Comparison of ENCODE assay signal across 8 mouse cellular contexts in genomic region chr2:24918930-24919838, GRCm38 (mm10). TPM values are rescaled to one million over a fixed set of nuclear protein-coding genes. Genes with fewer than 3 reads are reported as not detected.
A peak's percentile ranks its signal among the peaks of the same experiment; 100 is the strongest.
DNase-seq lines count a peak whose midpoint lies in the region; ATAC-seq and TF ChIP-seq lines count a peak whose summit lies in the region.

Gene Ehmt1, minus strand, starts transcription at chr2:24919614.

- peak within 1 kb of the TSS; percentile 98 for H3K9ac ChIP-seq in forebrain, embryonic 13.5 days
- H3K9ac ChIP-seq in liver, postnatal 0 days (replicated peaks), result peak within 1 kb of the TSS; percentile 89
- H3K9ac ChIP-seq in neural tube, embryonic 14.5 days (replicated peaks; ENCODE audit: low read depth, low read length), result peak within 1 kb of the TSS; percentile 96

- TF ChIP-seq CTCF in E14TG2a.4 (conservative IDR thresholded peaks at IDR 0.05; ENCODE audit: low read length), result no peak
- peak; percentile 29; the same call in 1 of the 2 replicates for TF ChIP-seq CTCF in liver, postnatal 0 days (IDR thresholded peaks at IDR 0.05; ENCODE audit: low read depth)

- peaks cover 38% of the 10 kb centered on the region for H3K4me1 ChIP-seq in E14TG2a.4 (replicated peaks; ENCODE audit: low read depth, low read length)
- H3K4me1 ChIP-seq in forebrain, embryonic 13.5 days, result peaks cover 16% of the 10 kb centered on the region
- H3K4me1 ChIP-seq in liver, postnatal 0 days (ENCODE audit: insufficient read depth), result peaks cover 17% of the 10 kb centered on the region
- H3K4me1 ChIP-seq in neural tube, embryonic 14.5 days (ENCODE audit: control insufficient read depth, insufficient read depth, low read length), result peaks cover 8% of the 10 kb centered on the region

- intact Hi-C loops in heart, postnatal 10 days (cut with DNase I), result loop anchor here (5.0 kb wide), 1 partner anchor 67 kb away; no protein-coding TSS in a partner anchor

- peak; percentile 99 for ATAC-seq in forebrain, embryonic 13.5 days
- ATAC-seq in liver, postnatal 0 days, result peak; percentile 99
- peak; percentile 98 for ATAC-seq in neural tube, embryonic 14.5 days (ENCODE audit: low read depth)

- peaks cover 8% of the 10 kb centered on the region; the same call in 1 of the 2 replicates for H3K36me3 ChIP-seq in E14TG2a.4 (ENCODE audit: insufficient read depth, low read length)
- H3K36me3 ChIP-seq in forebrain, embryonic 13.5 days (ENCODE audit: poor library complexity, severe bottlenecking), result no peaks in the 10 kb centered on the region
- no peaks in the 10 kb centered on the region for H3K36me3 ChIP-seq in liver, postnatal 0 days (replicated peaks; ENCODE audit: insufficient read depth, low read length)
- no peaks in the 10 kb centered on the region for H3K36me3 ChIP-seq in neural tube, embryonic 14.5 days (ENCODE audit: control insufficient read depth, insufficient read depth, low read length)

- WGBS in forebrain, embryonic 13.5 days, result under 1% methylated on average over 80 of the region's 112 CpGs
- WGBS in large intestine, adult 2 months, result under 1% methylated on average over 97 of the region's 112 CpGs
- WGBS in liver, postnatal 0 days (ENCODE audit: insufficient replicate concordance), result under 1% methylated on average over 72 of the region's 112 CpGs
- WGBS in neural tube, embryonic 14.5 days, result 0% methylated on average over 80 of the region's 112 CpGs

- H3K27me3 ChIP-seq in E14TG2a.4 (ENCODE audit: insufficient read depth, low read length), result peaks cover 9% of the 10 kb centered on the region
- H3K27me3 ChIP-seq in forebrain, embryonic 13.5 days, result no peaks in the 10 kb centered on the region
- H3K27me3 ChIP-seq in liver, postnatal 0 days (ENCODE audit: insufficient read depth, low read length), result no peaks in the 10 kb centered on the region
- H3K27me3 ChIP-seq in neural tube, embryonic 14.5 days (ENCODE audit: control insufficient read depth, insufficient read depth, low read length), result no peaks in the 10 kb centered on the region

- H3K27ac ChIP-seq in forebrain, embryonic 13.5 days, result peak within 1 kb of the TSS; percentile 97
- peak within 1 kb of the TSS; percentile 89 for H3K27ac ChIP-seq in liver, postnatal 0 days (ENCODE audit: low read depth)
- peak within 1 kb of the TSS; percentile 97 for H3K27ac ChIP-seq in neural tube, embryonic 14.5 days (ENCODE audit: low read depth, low read length)

- DNase-seq in c-Kit-positive CD71-positive TER-119-positive erythroid progenitor cells, embryonic 14.5 days (ENCODE audit: low spot score), result peak; percentile 86
- DNase-seq in heart, postnatal 10 days, result peak; percentile 95
- peak; percentile 82 for DNase-seq in large intestine, adult 2 months (ENCODE audit: low read depth, low spot score)
- DNase-seq in liver, postnatal 0 days, result peak; percentile 95
- peak; percentile 97 for DNase-seq in testis, postnatal 10 days (ENCODE audit: low spot score)

- H3K9me3 ChIP-seq in E14TG2a.4 (ENCODE audit: low read length), result no peaks in the 10 kb centered on the region
- H3K9me3 ChIP-seq in forebrain, embryonic 13.5 days (replicated peaks), result no peaks in the 10 kb centered on the region
- H3K9me3 ChIP-seq in liver, postnatal 0 days (ENCODE audit: low read length), result no peaks in the 10 kb centered on the region
- H3K9me3 ChIP-seq in neural tube, embryonic 14.5 days (ENCODE audit: control insufficient read depth, low read length), result no peaks in the 10 kb centered on the region

- peak within 1 kb of the TSS; percentile 92 for H3K4me3 ChIP-seq in E14TG2a.4 (replicated peaks; ENCODE audit: low read length)
- H3K4me3 ChIP-seq in forebrain, embryonic 13.5 days, result peak within 1 kb of the TSS; percentile 93
- peak within 1 kb of the TSS; percentile 90 for H3K4me3 ChIP-seq in liver, postnatal 0 days (ENCODE audit: low read depth, low read length)
- H3K4me3 ChIP-seq in neural tube, embryonic 14.5 days (ENCODE audit: low read depth, low read length), result peak within 1 kb of the TSS; percentile 95

- TF ChIP-seq EP300 in liver, postnatal 0 days (IDR thresholded peaks at IDR 0.05; ENCODE audit: low read depth), result no peak

- peak within 1 kb of the TSS; percentile 75 for H3K4me2 ChIP-seq in forebrain, embryonic 13.5 days
- peak within 1 kb of the TSS; percentile 95 for H3K4me2 ChIP-seq in liver, postnatal 0 days (ENCODE audit: low read depth, low read length)
- peak within 1 kb of the TSS; percentile 88 for H3K4me2 ChIP-seq in neural tube, embryonic 14.5 days (ENCODE audit: low read depth, low read length)

RNA-seq across cellular contexts. Expression of gene Ehmt1, which starts in this region (rescaled TPM):
- 152 and 156 TPM in 2 replicates for polyA plus RNA-seq in forebrain, embryonic 13.5 days (2015; fragmentation: Nextera tagmentation; extraction: Ambion mirVana)
- 10 to 100 TPM; 51.2 to 57.9 TPM for total RNA-seq in heart, postnatal 10 days (2021)
- polyA plus RNA-seq in large intestine, adult 2 months (2012; rRNA removed), result 39.0 and 47.1 TPM in 2 replicates
- 9.1 and 12.3 TPM in 2 replicates for polyA plus RNA-seq in liver, postnatal 0 days (2015; fragmentation: Nextera tagmentation; extraction: Ambion mirVana)
- 90.8 and 97.0 TPM in 2 replicates for polyA plus RNA-seq in neural tube, embryonic 14.5 days (2014; fragmentation: Nextera tagmentation; extraction: Ambion mirVana)

Comparison
In these comparisons a context has a peak if more than half of its experiments do, and no peak if none do; other contexts are left out.
1. Peak in every context shown above with its lines: DNase-seq, ATAC-seq, H3K4me3 ChIP-seq and H3K27ac ChIP-seq.